21 mouse cellular contexts compared by ENCODE assay signal in genomic region chr1:161032345-161032744, GRCm38 (mm10). TPM values are rescaled to one million over a fixed set of nuclear protein-coding genes. Genes with fewer than 3 reads are reported as not detected.
DNase-seq lines count a peak whose midpoint lies in the region; ATAC-seq and TF ChIP-seq lines count a peak whose summit lies in the region.
"Had no signal": no experiment of that assay in that cellular context is flagged by ENCODE, and none has a peak within 500 bp of the region (broad histone marks: within the 10 kb centered on the region; RNA-seq: fewer than 3 reads in every experiment).

No protein-coding gene starts in this region.

- no peak for ATAC-seq in forebrain, embryonic 11.5 days (replicated peaks; ENCODE audit: low FRiP score)
- no peak for ATAC-seq in liver, embryonic 14.5 days (ENCODE audit: insufficient read depth)
- no peak for ATAC-seq in liver, embryonic 11.5 days (replicated peaks; ENCODE audit: low FRiP score)
- no peak for ATAC-seq in liver, embryonic 15.5 days (ENCODE audit: insufficient read depth)
- ATAC-seq: forebrain, embryonic 15.5 days; hindbrain, embryonic 16.5 days; intestine, embryonic 15.5 days had no signal

- 93% methylated on average over 7 of the region's 7 CpGs for WGBS in forebrain, embryonic 10.5 days
- 90% methylated on average over 7 of the region's 7 CpGs for WGBS in forebrain, embryonic 11.5 days
- WGBS in liver, embryonic 14.5 days (ENCODE audit: insufficient replicate concordance), result 64% methylated on average over 7 of the region's 7 CpGs
- WGBS in liver, embryonic 11.5 days, result 90% methylated on average over 7 of the region's 7 CpGs
- 60% methylated on average over 7 of the region's 7 CpGs for WGBS in liver, embryonic 15.5 days (ENCODE audit: insufficient replicate concordance)

- peak; percentile 7 for DNase-seq in forebrain, embryonic 10.5 days (ENCODE audit: extremely low spot score, low spot score)
- DNase-seq in forebrain, embryonic 11.5 days (ENCODE audit: low spot score), result no peak
- DNase-seq in liver, embryonic 14.5 days (ENCODE audit: low read depth in 3 of 3, low spot score in 3 of 3), result no peak
- no peak for DNase-seq in liver, embryonic 11.5 days (ENCODE audit: low spot score)
- DNase-seq in adrenal gland, adult 8-10 months, result peak; percentile 76
- no peak for DNase-seq in embryo, embryonic 10 days (ENCODE audit: low spot score)
- DNase-seq: cerebellum, adult 9-10 months; gastrocnemius, postnatal 10 days; kidney, postnatal 4 days; lung, embryonic 14.5 days; right cerebral cortex, postnatal 14 days; thymus, postnatal 14 days had no signal

- no peak overlapping the region for H3K9ac ChIP-seq in forebrain, embryonic 11.5 days (ENCODE audit: low read length)
- no peak overlapping the region for H3K9ac ChIP-seq in liver, embryonic 14.5 days (replicated peaks)
- no peak overlapping the region for H3K9ac ChIP-seq in liver, embryonic 11.5 days (ENCODE audit: low read depth, low read length)
- H3K9ac ChIP-seq in liver, embryonic 15.5 days, result no peak overlapping the region
- H3K9ac ChIP-seq: embryonic facial prominence, embryonic 12.5 days; forebrain, embryonic 15.5 days; intestine, embryonic 15.5 days; midbrain, embryonic 12.5 days had no signal

- TF ChIP-seq EP300 in liver, embryonic 14.5 days (IDR thresholded peaks at IDR 0.05; ENCODE audit: low read depth), result peak; percentile 17; the same call in 1 of the 2 replicates

- H3K27ac ChIP-seq in forebrain, embryonic 10.5 days, result no peak overlapping the region
- H3K27ac ChIP-seq in forebrain, embryonic 11.5 days (ENCODE audit: low read depth, low read length), result no peak overlapping the region
- no peak overlapping the region for H3K27ac ChIP-seq in liver, embryonic 14.5 days
- no peak overlapping the region for H3K27ac ChIP-seq in liver, embryonic 11.5 days (ENCODE audit: low read depth, low read length)
- H3K27ac ChIP-seq in liver, embryonic 15.5 days (replicated peaks), result 0 out of 2 replicates have a peak overlapping the region, but pooled peaks have one; percentile 20
- H3K27ac ChIP-seq: embryonic facial prominence, embryonic 12.5 days; forebrain, embryonic 15.5 days; hindbrain, embryonic 10.5 days; intestine, embryonic 15.5 days; midbrain, embryonic 12.5 days had no signal

- peaks cover 63% of the 10 kb centered on the region for H3K36me3 ChIP-seq in forebrain, embryonic 10.5 days (replicated peaks)
- H3K36me3 ChIP-seq in forebrain, embryonic 11.5 days (ENCODE audit: control insufficient read depth, insufficient read depth, low read length), result peaks cover 3% of the 10 kb centered on the region; the same call in 1 of the 2 replicates
- H3K36me3 ChIP-seq in liver, embryonic 14.5 days (replicated peaks; ENCODE audit: control insufficient read depth, insufficient read depth, low read depth), result peaks cover 18% of the 10 kb centered on the region
- H3K36me3 ChIP-seq in liver, embryonic 11.5 days (ENCODE audit: control insufficient read depth, insufficient read depth, low read length), result peaks cover 24% of the 10 kb centered on the region
- peaks cover 29% of the 10 kb centered on the region for H3K36me3 ChIP-seq in liver, embryonic 15.5 days (replicated peaks)
- H3K36me3 ChIP-seq: intestine, embryonic 15.5 days had no signal

- H3K4me3 ChIP-seq in forebrain, embryonic 10.5 days, result no peak overlapping the region
- H3K4me3 ChIP-seq in forebrain, embryonic 11.5 days (ENCODE audit: low read depth, low read length), result no peak overlapping the region
- H3K4me3 ChIP-seq in liver, embryonic 14.5 days (ENCODE audit: insufficient read depth in 1 of 2, low read depth in 2 of 2, low read length in 2 of 2), result no peak overlapping the region
- H3K4me3 ChIP-seq in liver, embryonic 11.5 days (ENCODE audit: low read depth, low read length), result no peak overlapping the region
- H3K4me3 ChIP-seq in liver, embryonic 15.5 days (replicated peaks), result no peak overlapping the region
- H3K4me3 ChIP-seq: embryonic facial prominence, embryonic 12.5 days; erythroblast, embryonic 14.5 days; forebrain, embryonic 15.5 days; hindbrain, embryonic 10.5 days; intestine, embryonic 15.5 days; midbrain, embryonic 12.5 days had no signal

- no peaks in the 10 kb centered on the region for H3K9me3 ChIP-seq in forebrain, embryonic 10.5 days
- no peaks in the 10 kb centered on the region for H3K9me3 ChIP-seq in forebrain, embryonic 11.5 days (ENCODE audit: control insufficient read depth, low read length)
- H3K9me3 ChIP-seq in liver, embryonic 14.5 days (ENCODE audit: control insufficient read depth, low read length), result no peaks in the 10 kb centered on the region
- no peaks in the 10 kb centered on the region for H3K9me3 ChIP-seq in liver, embryonic 11.5 days (ENCODE audit: control insufficient read depth, low read length)
- no peaks in the 10 kb centered on the region for H3K9me3 ChIP-seq in liver, embryonic 15.5 days (replicated peaks)
- H3K9me3 ChIP-seq: embryonic facial prominence, embryonic 12.5 days; forebrain, embryonic 15.5 days; hindbrain, embryonic 10.5 days; intestine, embryonic 15.5 days; midbrain, embryonic 12.5 days had no signal

- no peak for TF ChIP-seq CTCF in liver, embryonic 14.5 days (IDR thresholded peaks at IDR 0.05; ENCODE audit: low read depth)

- peaks cover 10% of the 10 kb centered on the region for H3K4me1 ChIP-seq in forebrain, embryonic 10.5 days
- peaks cover 8% of the 10 kb centered on the region; the same call in 1 of the 2 replicates for H3K4me1 ChIP-seq in forebrain, embryonic 11.5 days (replicated peaks; ENCODE audit: control insufficient read depth, insufficient read depth, low read length)
- H3K4me1 ChIP-seq in liver, embryonic 14.5 days (replicated peaks; ENCODE audit: control insufficient read depth in 2 of 2, insufficient read depth in 2 of 2, low read length in 1 of 2), result peaks cover 10 to 13% of the 10 kb centered on the region in 2 experiments
- peaks cover 4% of the 10 kb centered on the region for H3K4me1 ChIP-seq in liver, embryonic 11.5 days (replicated peaks; ENCODE audit: control insufficient read depth, insufficient read depth, low read length)
- H3K4me1 ChIP-seq in liver, embryonic 15.5 days (replicated peaks), result peaks cover 42% of the 10 kb centered on the region
- H3K4me1 ChIP-seq: intestine, embryonic 15.5 days had no signal

- H3K4me2 ChIP-seq in forebrain, embryonic 11.5 days (ENCODE audit: low read depth, low read length, severe bottlenecking), result no peak overlapping the region
- peak overlapping the region; percentile 20; the same call in 1 of the 2 replicates for H3K4me2 ChIP-seq in liver, embryonic 14.5 days (ENCODE audit: low read depth)
- no peak overlapping the region; the same call in 1 of the 2 replicates for H3K4me2 ChIP-seq in liver, embryonic 11.5 days
- no peak overlapping the region for H3K4me2 ChIP-seq in liver, embryonic 15.5 days
- H3K4me2 ChIP-seq: forebrain, embryonic 15.5 days; heart, embryonic 11.5 days; intestine, embryonic 15.5 days; lung, embryonic 14.5 days; midbrain, embryonic 12.5 days had no signal

- no peaks in the 10 kb centered on the region for H3K27me3 ChIP-seq in forebrain, embryonic 10.5 days (ENCODE audit: poor library complexity, severe bottlenecking)
- H3K27me3 ChIP-seq in forebrain, embryonic 11.5 days (ENCODE audit: control insufficient read depth, insufficient read depth, low read length), result no peaks in the 10 kb centered on the region
- no peaks in the 10 kb centered on the region for H3K27me3 ChIP-seq in liver, embryonic 14.5 days (ENCODE audit: control insufficient read depth, insufficient read depth, low read length)
- no peaks in the 10 kb centered on the region for H3K27me3 ChIP-seq in liver, embryonic 11.5 days (replicated peaks; ENCODE audit: control insufficient read depth, insufficient read depth, low read length)
- no peaks in the 10 kb centered on the region for H3K27me3 ChIP-seq in liver, embryonic 15.5 days
- H3K27me3 ChIP-seq: embryonic facial prominence, embryonic 12.5 days; forebrain, embryonic 15.5 days; intestine, embryonic 15.5 days; midbrain, embryonic 12.5 days had no signal

RNA-seq across cellular contexts. Expression of gene Zbtb37, which starts 2.3 kb away (rescaled TPM):
- polyA plus RNA-seq in forebrain, embryonic 10.5 days (2016; fragmentation: Nextera tagmentation; extraction: Ambion mirVana), result 6.6 and 7.2 TPM in 2 replicates
- polyA plus RNA-seq in forebrain, embryonic 11.5 days (2014; fragmentation: Nextera tagmentation; extraction: Ambion mirVana), result 8.3 and 14.4 TPM in 2 replicates
- polyA plus RNA-seq in liver, embryonic 14.5 days (2012; rRNA removed), result 0.49 and 0.73 TPM in 2 replicates
- 1.8 TPM in 2 replicates for polyA plus RNA-seq in liver, embryonic 14.5 days (2014; fragmentation: Nextera tagmentation; extraction: Ambion mirVana)
- 3.4 and 4.8 TPM in 2 replicates for polyA plus RNA-seq in liver, embryonic 11.5 days (2014; fragmentation: Nextera tagmentation; extraction: Ambion mirVana)
- total RNA-seq in adrenal gland, adult 8-10 months (2022), result 10 to 100 TPM; 13.1 to 27.1 (median 19.0) TPM
- polyA plus RNA-seq in liver, embryonic 15.5 days (2015; fragmentation: Nextera tagmentation; extraction: Ambion mirVana), result 1.3 and 2.0 TPM in 2 replicates
- polyA plus RNA-seq: erythroblast, embryonic 14.5 days had no signal

RNA-seq across cellular contexts. Expression of gene Dars2, which starts 38.1 kb away (rescaled TPM):
- polyA plus RNA-seq in forebrain, embryonic 10.5 days (2016; fragmentation: Nextera tagmentation; extraction: Ambion mirVana), result 79.4 and 79.9 TPM in 2 replicates
- 55.0 and 57.7 TPM in 2 replicates for polyA plus RNA-seq in forebrain, embryonic 11.5 days (2014; fragmentation: Nextera tagmentation; extraction: Ambion mirVana)
- 14.6 and 18.2 TPM in 2 replicates for polyA plus RNA-seq in liver, embryonic 14.5 days (2012; rRNA removed)
- polyA plus RNA-seq in liver, embryonic 14.5 days (2014; fragmentation: Nextera tagmentation; extraction: Ambion mirVana), result 37.2 and 37.7 TPM in 2 replicates
- polyA plus RNA-seq in liver, embryonic 11.5 days (2014; fragmentation: Nextera tagmentation; extraction: Ambion mirVana), result 68.3 and 84.3 TPM in 2 replicates
- 10 to 100 TPM; 29.7 to 31.8 (median 31.0) TPM for total RNA-seq in adrenal gland, adult 8-10 months (2022)
- 29.9 and 30.5 TPM in 2 replicates for polyA plus RNA-seq in liver, embryonic 15.5 days (2015; fragmentation: Nextera tagmentation; extraction: Ambion mirVana)

RNA-seq across cellular contexts. Expression of gene Cenpl, which starts 38.2 kb away (rescaled TPM):
- 45.1 TPM in 2 replicates for polyA plus RNA-seq in forebrain, embryonic 10.5 days (2016; fragmentation: Nextera tagmentation; extraction: Ambion mirVana)
- polyA plus RNA-seq in forebrain, embryonic 11.5 days (2014; fragmentation: Nextera tagmentation; extraction: Ambion mirVana), result 46.1 and 47.9 TPM in 2 replicates
- polyA plus RNA-seq in liver, embryonic 14.5 days (2012; rRNA removed), result 8.7 and 14.5 TPM in 2 replicates
- 36.5 and 39.0 TPM in 2 replicates for polyA plus RNA-seq in liver, embryonic 14.5 days (2014; fragmentation: Nextera tagmentation; extraction: Ambion mirVana)
- polyA plus RNA-seq in liver, embryonic 11.5 days (2014; fragmentation: Nextera tagmentation; extraction: Ambion mirVana), result 34.7 and 39.0 TPM in 2 replicates
- 1 to 10 TPM; 1.7 to 3.6 (median 2.8) TPM for total RNA-seq in adrenal gland, adult 8-10 months (2022)
- 38.0 and 39.3 TPM in 2 replicates for polyA plus RNA-seq in liver, embryonic 15.5 days (2015; fragmentation: Nextera tagmentation; extraction: Ambion mirVana)

RNA-seq across cellular contexts. Expression of gene Serpinc1, which starts 54.0 kb away (rescaled TPM):
- polyA plus RNA-seq in forebrain, embryonic 10.5 days (2016; fragmentation: Nextera tagmentation; extraction: Ambion mirVana), result 2.2 and 2.4 TPM in 2 replicates
- 1.5 and 2.1 TPM in 2 replicates for polyA plus RNA-seq in forebrain, embryonic 11.5 days (2014; fragmentation: Nextera tagmentation; extraction: Ambion mirVana)
- 224 and 309 TPM in 2 replicates for polyA plus RNA-seq in liver, embryonic 14.5 days (2012; rRNA removed)
- 511 and 546 TPM in 2 replicates for polyA plus RNA-seq in liver, embryonic 14.5 days (2014; fragmentation: Nextera tagmentation; extraction: Ambion mirVana)
- polyA plus RNA-seq in liver, embryonic 11.5 days (2014; fragmentation: Nextera tagmentation; extraction: Ambion mirVana), result 209 and 215 TPM in 2 replicates
- 1 to 10 TPM in 3 of 4 experiments, under 1 TPM in 1; 0.80 to 2.2 (median 1.6) TPM for total RNA-seq in adrenal gland, adult 8-10 months (2022)
- 916 and 1,075 TPM in 2 replicates for polyA plus RNA-seq in liver, embryonic 15.5 days (2015; fragmentation: Nextera tagmentation; extraction: Ambion mirVana)

Comparison
In these comparisons a context has a peak if more than half of its experiments do, and no peak if none do; other contexts are left out.
1. DNase-seq: peak in forebrain, embryonic 10.5 days (single experiment) and adrenal gland, adult 8-10 months (single experiment); none in forebrain, embryonic 11.5 days (single experiment), liver, embryonic 14.5 days (0 of 3), liver, embryonic 11.5 days (single experiment) and embryo, embryonic 10 days (single experiment).